Mouse (Mus musculus) stomach, postnatal 0 days (tissue): ENCODE data around the gene Zfp456.

Experiments
- CTCF ChIP-seq: IDR thresholded peaks from 2 replicates; pipeline ENCODE4 v1.5.1; 2016; ENCODE audit warnings: antibody characterized with exemption, low read depth, mild to moderate bottlenecking, moderate library complexity
- EP300 ChIP-seq: optimal IDR thresholded peaks from 2 replicates; pipeline ENCODE3; 2016; ENCODE audit warnings: antibody characterized with exemption

DNA sequence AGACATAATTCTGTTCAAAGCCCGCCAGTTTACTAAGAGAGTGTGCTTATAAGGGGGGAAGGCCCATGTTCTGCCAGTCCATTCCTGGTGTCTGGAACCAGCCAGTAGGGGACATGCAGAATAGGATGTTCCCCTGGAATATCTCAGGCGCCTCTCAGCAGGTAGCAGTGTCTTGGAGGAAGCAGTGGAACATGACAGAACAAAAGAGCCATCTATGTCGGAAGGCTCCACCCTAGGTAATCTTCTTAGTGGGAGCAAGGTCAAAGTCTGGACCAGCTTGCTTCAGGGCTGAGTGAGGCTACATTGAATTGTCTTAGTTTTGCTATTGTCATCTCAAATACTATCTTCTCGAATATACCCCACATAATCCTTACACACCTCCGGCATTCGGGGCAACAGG lies 40.1 kb upstream of the Zfp456 start:
- TF ChIP-seq CTCF (no peak), EP300 (no peak)
